Mouse (Mus musculus) C2C12 (cell line): ENCODE measurements around the gene Sun1.

ENCODE experiments used
- CEBPB ChIP-seq: IDR thresholded peaks from one replicate; pipeline ENCODE4 v1.6.1; 2011; ENCODE audit warnings: low read depth, mild to moderate bottlenecking, control low read depth, moderate library complexity
- CTCF ChIP-seq: IDR thresholded peaks from one replicate; pipeline ENCODE4 v1.5.1; 2011; ENCODE audit not compliant: control insufficient read depth, insufficient read depth, insufficient read length
- MAX ChIP-seq: IDR thresholded peaks from one replicate; pipeline ENCODE4 v1.6.1; 2011; ENCODE audit warnings: mild to moderate bottlenecking, control low read depth
- MYOD1 ChIP-seq: IDR thresholded peaks from one replicate; pipeline ENCODE4 v1.6.1; 2011; ENCODE audit warnings: low read depth; ENCODE audit not compliant: control insufficient read depth, insufficient read length

DNA sequence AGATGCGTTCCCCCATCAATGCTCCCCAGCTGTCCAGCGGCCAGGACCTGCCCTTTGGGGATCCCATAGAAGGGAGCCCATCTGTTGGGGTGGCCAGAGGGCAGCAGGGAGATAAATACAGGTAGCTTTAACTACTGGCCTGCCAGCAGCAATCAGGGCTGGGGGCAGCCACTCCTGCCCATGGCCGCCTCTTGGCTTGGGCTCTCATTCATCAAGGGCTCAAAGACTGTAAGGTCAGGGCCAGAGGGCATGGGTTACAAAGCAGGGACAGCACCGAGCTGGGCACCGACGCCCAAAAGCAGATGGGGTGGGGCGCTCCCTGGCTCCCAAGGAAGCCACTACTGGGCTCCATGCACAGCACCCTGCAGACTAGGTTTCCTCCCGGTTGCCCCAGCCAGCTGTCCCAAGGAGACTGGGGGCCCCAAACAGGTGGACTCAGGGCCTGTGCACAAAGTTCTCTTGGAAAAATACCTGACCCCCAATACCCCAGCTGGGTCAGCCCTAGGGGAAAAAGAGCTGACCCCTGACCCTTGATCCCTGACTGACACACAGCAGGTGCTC is 71.6 kb downstream of the Sun1 start:
- TF ChIP-seq CTCF (no peak), CEBPB (no peak), MYOD1 (no peak), MAX (no peak)
